Mouse (Mus musculus) WW6 (cell line): ENCODE measurements around the gene Tex13a.

ENCODE experiments used
- DNase-seq: peaks from one replicate; pipeline ENCODE4 v3.0.0-alpha.2; 2013; ENCODE audit warnings: low read depth, low spot score

Tex13a gene

GRCm38 (mm10) chrX:138209480-138209879 lies at the start of gene Tex13a:
TSS of gene Tex13a (minus strand) at chrX:138209580.
- DNase-seq: no peak

GRCm38 (mm10) chrX:138234626-138235025 lies 25.2 kb upstream of the Tex13a start:
- no peak for DNase-seq

DNA sequence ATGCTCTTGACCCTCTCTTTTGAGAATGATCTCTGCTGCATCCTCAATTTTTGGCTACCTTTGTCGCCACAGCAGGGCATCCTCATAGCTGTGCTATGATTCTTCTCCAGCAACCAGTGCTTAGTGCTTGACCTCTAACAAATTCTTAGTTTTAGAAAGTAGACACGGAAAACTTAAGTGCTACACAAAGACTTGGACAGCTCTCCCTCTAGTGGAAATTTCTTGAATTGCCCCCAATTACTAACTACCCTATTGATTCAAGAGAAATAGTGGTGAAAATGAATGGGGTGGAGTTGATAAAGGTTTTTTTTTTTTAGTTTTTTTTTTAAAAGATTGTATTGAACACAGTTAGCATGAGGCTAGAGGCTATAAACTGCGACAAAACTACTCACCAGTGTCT lies 39.2 kb downstream of the Tex13a start:
- no peak for DNase-seq
